Mouse (Mus musculus) hindbrain, embryonic 14.5 days (tissue): ENCODE measurements around the gene Kdf1. TPM values are rescaled to one million over a fixed set of nuclear protein-coding genes. Genes with fewer than 3 reads are reported as not detected.

Source experiments
- ATAC-seq: fragments of 200-750 bp; cut with Nextera tagmentation; 2 replicates; pipeline ENCODE4 v1.8.0; 2017; ENCODE audit warnings: moderate number of reproducible peaks, mild to moderate bottlenecking, moderate TSS enrichment, moderate library complexity; ENCODE audit not compliant: low FRiP score
- DNase-seq: peaks from one replicate; pipeline ENCODE4 v3.0.0-alpha.2; 2015; ENCODE audit warnings: low spot score
- H3K27ac ChIP-seq: fragments of 300-500 bp; sonication (generic); 2 replicates; pipeline ENCODE4 v1.5.1; 2014; ENCODE audit warnings: mild to moderate bottlenecking, moderate library complexity
- H3K27me3 ChIP-seq: fragments of 300-500 bp; sonication (generic); 2 replicates; pipeline ENCODE4 v1.6.1; 2014; ENCODE audit warnings: mild to moderate bottlenecking, low read length, mixed read lengths; ENCODE audit not compliant: control insufficient read depth, insufficient read depth
- H3K36me3 ChIP-seq: fragments of 300-500 bp; sonication (generic); replicated peaks from 2 replicates; pipeline ENCODE4 v1.6.1; 2014; ENCODE audit not compliant: control insufficient read depth, insufficient read depth
- H3K4me1 ChIP-seq: fragments of 300-500 bp; sonication (generic); replicated peaks from 2 replicates; pipeline ENCODE4 v1.6.1; 2014; ENCODE audit warnings: antibody characterized with exemption, low read length, mixed read lengths; ENCODE audit not compliant: control insufficient read depth, insufficient read depth
- H3K4me2 ChIP-seq: fragments of 300-500 bp; sonication (generic); replicated peaks from 2 replicates; pipeline ENCODE4 v1.6.1; 2014; ENCODE audit warnings: mild to moderate bottlenecking, moderate library complexity
- H3K4me3 ChIP-seq: fragments of 300-500 bp; sonication (generic); replicated peaks from 2 replicates; pipeline ENCODE4 v1.5.1; 2014; ENCODE audit warnings: mild to moderate bottlenecking, low read length
- H3K9ac ChIP-seq: fragments of 300-500 bp; sonication (generic); 2 replicates; pipeline ENCODE4 v1.6.1; 2014
- H3K9me3 ChIP-seq: fragments of 300-500 bp; sonication (generic); 2 replicates; pipeline ENCODE4 v1.6.1; 2016; ENCODE audit warnings: low read length; ENCODE audit not compliant: control insufficient read depth
- WGBS: fragments of 180-500 bp; shearing (Covaris S2); extraction: QIAGEN DNeasy Blood & Tissue Kit; methylation state at CpG from one replicate; pipeline ENCODE4 v1.1.7; 2014; 5-methylcytosine and 5-hydroxymethylcytosine counted together
- polyA plus RNA-seq: library from polyadenylated mRNA; unstranded; fragments of >200 nt; fragmentation: Nextera tagmentation; extraction: Ambion mirVana; gene quantifications from 2 replicates; pipeline ENCODE4 v1.2.1, GENCODE M21; 2014

The Kdf1 gene
- polyA plus RNA-seq, 1 experiment from 2014 or later: not detected

- WGBS: 15% methylated on average over 22 of the region's 22 CpGs
- Histone ChIP-seq H3K9ac (no peak overlapping the region), H3K36me3 (no peaks in the 10 kb centered on the region), H3K4me2 (0 out of 2 replicates have a peak overlapping the region, but pooled peaks have one; percentile 12), H3K4me1 (0 out of 2 replicates have a peak, but pooled peaks cover 1% of the 10 kb centered on the region), H3K27ac (no peak overlapping the region), H3K27me3 (peaks cover 36% of the 10 kb centered on the region), H3K4me3 (no peak overlapping the region), H3K9me3 (no peaks in the 10 kb centered on the region)
- ATAC-seq: no peak
- DNase-seq: no peak
Measured at GRCm38 (mm10) chr4:133484266-133485025, 34.3 kb upstream of the Kdf1 start.

- Histone ChIP-seq H3K4me2 (no peak overlapping the region), H3K9me3 (no peaks in the 10 kb centered on the region), H3K27ac (no peak overlapping the region), H3K9ac (no peak overlapping the region), H3K36me3 (no peaks in the 10 kb centered on the region), H3K4me3 (no peak overlapping the region), H3K27me3 (peaks cover 27% of the 10 kb centered on the region), H3K4me1 (0 out of 2 replicates have a peak, but pooled peaks cover 5% of the 10 kb centered on the region)
- DNase-seq (no peak), ATAC-seq (no peak)
- 88% methylated on average over 28 of the region's 28 CpGs for WGBS
Measured at GRCm38 (mm10) chr4:133485691-133486425, 32.9 kb upstream of the Kdf1 start.

DNA sequence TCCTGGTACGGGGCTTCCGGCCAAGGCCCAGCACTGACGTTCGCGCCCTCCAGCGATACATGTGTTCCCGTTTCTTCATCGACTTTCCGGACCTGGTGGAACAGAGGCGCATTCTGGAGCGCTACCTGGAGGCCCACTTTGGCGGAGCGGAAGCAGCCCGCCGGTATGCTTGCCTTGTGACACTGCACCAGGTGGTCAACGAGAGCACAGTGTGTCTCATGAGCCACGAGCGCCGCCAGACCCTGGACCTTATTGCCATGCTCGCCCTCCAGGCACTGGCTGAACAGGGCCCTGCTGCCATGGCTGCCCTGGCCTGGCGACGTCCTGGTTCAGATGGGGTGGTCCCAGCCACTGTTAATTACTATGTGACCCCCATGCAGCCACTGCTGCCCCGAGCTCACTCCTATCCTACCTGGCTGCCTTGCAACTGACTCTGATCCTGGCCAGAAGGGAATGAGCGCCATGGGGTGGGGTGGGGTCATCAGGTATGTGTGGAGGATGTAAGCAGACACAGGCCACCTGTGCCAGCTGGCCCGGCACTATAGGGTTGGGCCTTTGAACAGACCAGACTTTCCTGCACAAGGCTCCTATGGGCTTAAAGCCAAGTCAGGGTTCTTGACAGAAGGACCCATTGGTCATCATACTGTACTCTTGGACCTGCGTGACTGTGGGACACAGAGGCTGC lies 31.9 kb upstream of the Kdf1 start:
- no peak for DNase-seq
- Histone ChIP-seq H3K4me2 (no peak overlapping the region), H3K27me3 (peaks cover 21% of the 10 kb centered on the region), H3K4me3 (no peak overlapping the region), H3K9ac (no peak overlapping the region), H3K27ac (no peak overlapping the region), H3K9me3 (no peaks in the 10 kb centered on the region), H3K36me3 (no peaks in the 10 kb centered on the region), H3K4me1 (0 out of 2 replicates have a peak, but pooled peaks cover 5% of the 10 kb centered on the region)
- ATAC-seq: no peak
- WGBS: 95% methylated on average over 26 of the region's 26 CpGs

GRCm38 (mm10) chr4:133488619-133489392 lies 30.0 kb upstream of the Kdf1 start:
- no peaks in the 10 kb centered on the region for H3K9me3 ChIP-seq
- H3K9ac ChIP-seq: no peak overlapping the region
- no peaks in the 10 kb centered on the region for H3K36me3 ChIP-seq
- 0 out of 2 replicates have a peak, but pooled peaks cover 5% of the 10 kb centered on the region for H3K4me1 ChIP-seq
- WGBS: 85% methylated on average over 20 of the region's 20 CpGs
- DNase-seq: no peak
- H3K27ac ChIP-seq: no peak overlapping the region
- peaks cover 12% of the 10 kb centered on the region for H3K27me3 ChIP-seq
- no peak for ATAC-seq
- no peak overlapping the region for H3K4me2 ChIP-seq
- H3K4me3 ChIP-seq: no peak overlapping the region

DNA sequence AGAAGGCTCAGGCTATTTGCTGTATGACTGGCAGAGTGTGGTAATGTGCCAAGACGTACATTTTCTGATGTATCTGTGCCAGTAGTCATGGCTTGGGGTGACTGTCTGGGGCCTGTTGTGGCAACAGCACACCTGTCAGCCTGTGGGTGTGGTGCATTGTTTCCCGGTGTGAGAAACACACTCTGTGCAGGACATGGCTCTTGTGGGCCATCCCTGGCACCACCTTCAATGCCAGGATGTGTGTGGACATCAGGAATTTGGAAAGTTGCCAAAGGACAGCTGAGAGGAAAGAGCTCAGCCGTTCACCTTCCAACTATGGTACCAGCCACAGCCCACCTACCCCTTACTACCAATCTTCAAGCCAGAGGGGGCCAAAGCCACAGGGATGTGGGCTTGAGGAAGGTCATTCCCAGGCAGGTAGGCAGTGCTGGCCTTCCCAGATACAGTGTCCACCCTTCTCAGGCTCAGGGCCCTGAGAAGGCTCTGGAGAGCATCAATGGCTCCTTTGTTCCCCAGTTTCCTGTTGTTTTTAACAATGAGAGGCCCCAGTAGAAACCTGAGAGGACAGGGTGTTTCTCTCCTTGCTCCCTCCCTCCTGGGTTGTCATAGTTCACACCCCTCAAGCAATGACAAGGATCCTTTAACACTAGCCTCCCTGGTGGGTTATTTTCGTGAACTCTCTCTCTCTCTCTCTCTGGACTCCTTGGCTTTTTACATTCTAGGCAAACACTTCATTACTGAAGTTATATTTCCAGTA lies 29.1 kb upstream of the Kdf1 start:
- ATAC-seq: no peak
- Histone ChIP-seq H3K4me1 (0 out of 2 replicates have a peak, but pooled peaks cover 5% of the 10 kb centered on the region), H3K36me3 (no peaks in the 10 kb centered on the region), H3K4me2 (no peak overlapping the region), H3K9ac (no peak overlapping the region), H3K4me3 (no peak overlapping the region), H3K27ac (no peak overlapping the region), H3K9me3 (no peaks in the 10 kb centered on the region), H3K27me3 (peaks cover 10% of the 10 kb centered on the region; the same call in 1 of the 2 replicates)
- WGBS: 64% methylated on average over 4 of the region's 4 CpGs
- no peak for DNase-seq

DNA sequence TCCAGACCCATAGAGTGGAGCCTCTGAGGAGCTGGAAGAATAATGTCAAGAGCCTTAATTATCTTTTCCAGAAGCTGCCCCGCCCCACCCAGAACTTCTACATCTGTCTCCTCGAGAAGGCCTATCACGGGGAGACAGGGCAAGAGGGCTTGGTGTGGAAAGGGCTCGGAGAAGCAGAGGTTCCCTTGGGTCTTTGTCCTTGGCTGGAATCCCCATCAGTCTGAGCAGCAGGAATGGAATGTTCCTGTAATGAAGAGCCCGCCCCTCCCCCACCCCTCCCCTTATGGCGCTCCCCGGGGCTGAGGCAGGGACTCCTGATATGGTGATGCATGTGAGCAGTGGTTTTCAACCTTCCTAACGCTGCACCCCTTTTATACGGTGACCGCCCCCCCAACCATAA lies 27.0 kb upstream of the Kdf1 start:
- Histone ChIP-seq H3K4me3 (no peak overlapping the region), H3K36me3 (no peaks in the 10 kb centered on the region), H3K9me3 (no peaks in the 10 kb centered on the region), H3K27me3 (peaks cover 32% of the 10 kb centered on the region), H3K27ac (no peak overlapping the region), H3K4me2 (no peak overlapping the region), H3K9ac (no peak overlapping the region), H3K4me1 (peaks cover 7% of the 10 kb centered on the region; the same call in 1 of the 2 replicates)
- ATAC-seq: no peak
- 36% methylated on average over 10 of the region's 10 CpGs for WGBS
- no peak for DNase-seq

- H3K4me1 ChIP-seq: peaks cover 19% of the 10 kb centered on the region; the same call in 1 of the 2 replicates
- H3K27ac ChIP-seq: no peak overlapping the region
- no peaks in the 10 kb centered on the region for H3K36me3 ChIP-seq
- H3K27me3 ChIP-seq: peaks cover 47% of the 10 kb centered on the region
- DNase-seq (no peak), ATAC-seq (no peak)
- no peak overlapping the region for H3K9ac ChIP-seq
- peak overlapping the region; percentile 46 for H3K4me2 ChIP-seq
- H3K4me3 ChIP-seq: peak overlapping the region; percentile 14; the same call in 1 of the 2 replicates
- 26% methylated on average over 10 of the region's 12 CpGs for WGBS
- no peaks in the 10 kb centered on the region for H3K9me3 ChIP-seq
Measured at GRCm38 (mm10) chr4:133493895-133494294, 24.9 kb upstream of the Kdf1 start.

DNA sequence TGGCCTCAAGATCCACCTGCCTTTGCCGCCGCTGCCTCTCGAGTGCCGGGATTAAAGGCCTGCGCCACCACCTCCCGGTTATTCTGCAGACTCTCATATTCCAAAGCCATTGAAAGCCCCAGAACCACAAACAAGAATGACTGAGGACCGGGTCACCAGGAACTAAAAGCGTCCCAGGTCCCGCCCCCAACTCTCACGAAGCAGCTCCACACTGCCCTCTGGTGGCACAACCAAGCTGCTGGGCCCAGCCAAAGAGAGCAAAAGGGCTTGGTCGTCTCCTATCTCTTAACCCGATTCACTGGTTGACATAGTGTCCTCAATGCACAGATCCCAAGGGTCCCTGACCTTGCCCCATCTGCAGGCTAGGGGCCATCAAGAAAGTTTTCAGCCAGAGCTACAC lies 24.3 kb upstream of the Kdf1 start:
- no peaks in the 10 kb centered on the region for H3K36me3 ChIP-seq
- H3K4me2 ChIP-seq: peak overlapping the region; percentile 46
- ATAC-seq: no peak
- H3K4me3 ChIP-seq: peak overlapping the region; percentile 14; the same call in 1 of the 2 replicates
- H3K27ac ChIP-seq: no peak overlapping the region
- WGBS: under 1% methylated on average over 12 of the region's 12 CpGs
- H3K27me3 ChIP-seq: peaks cover 52% of the 10 kb centered on the region
- H3K9ac ChIP-seq: no peak overlapping the region
- DNase-seq: peak; percentile 84
- no peaks in the 10 kb centered on the region for H3K9me3 ChIP-seq
- peaks cover 17% of the 10 kb centered on the region; the same call in 1 of the 2 replicates for H3K4me1 ChIP-seq
